Mouse (Mus musculus): ENCODE results near the gene Gnl3l. TPM values are rescaled to one million over a fixed set of nuclear protein-coding genes. Genes with fewer than 3 reads are reported as not detected.

Gnl3l gene
- total RNA-seq (2023): 10 to 100 TPM; 17.1 to 23.2 TPM

DNA sequence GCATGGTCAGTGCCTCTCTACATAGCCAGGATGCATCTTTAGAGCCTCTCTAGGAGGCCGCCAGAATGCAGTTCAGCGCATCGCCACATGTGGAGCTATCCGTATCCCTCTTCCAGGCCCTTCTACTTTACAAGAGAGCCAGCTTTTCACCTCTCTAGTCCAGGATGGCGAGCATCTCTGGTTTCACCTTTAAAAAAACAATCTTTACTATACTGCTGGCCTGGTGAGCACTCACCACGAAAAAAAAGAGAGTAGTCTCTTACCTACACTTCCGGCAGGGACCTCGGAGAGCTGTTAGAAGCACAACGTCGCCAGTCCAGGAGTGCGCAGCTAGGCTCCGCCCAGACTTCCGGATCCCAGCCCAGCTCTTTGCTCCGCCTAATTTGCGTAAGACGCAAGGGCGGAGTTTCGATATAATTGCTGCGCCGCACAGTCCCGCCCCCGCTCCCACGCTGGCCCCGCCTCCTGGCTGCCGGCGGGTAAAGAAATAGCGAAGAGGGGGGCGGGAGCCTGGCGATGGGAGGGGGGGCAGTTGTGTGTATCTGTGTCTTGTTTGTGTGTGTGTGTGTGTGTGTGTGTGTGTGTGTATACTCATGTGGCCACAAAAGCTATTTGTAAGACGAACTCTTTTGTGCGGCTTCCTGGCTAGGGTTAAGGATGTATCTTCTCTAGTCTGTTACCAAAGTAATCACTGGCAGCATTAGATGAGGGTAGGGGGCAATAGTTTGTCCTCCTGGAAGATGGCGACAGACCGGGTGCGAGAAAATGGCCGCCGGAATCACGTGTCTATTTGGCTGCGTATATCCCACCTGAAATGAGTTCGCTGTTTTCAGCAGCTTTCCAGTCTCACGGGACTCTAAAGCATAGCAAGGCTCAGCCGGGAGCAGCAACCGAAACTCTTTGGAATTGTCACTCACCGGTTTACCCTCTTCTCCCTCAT, at the start of gene Gnl3l:
Gnl3l (minus strand) TSS at position 385 of the 940 bp plus-strand sequence.

DNA sequence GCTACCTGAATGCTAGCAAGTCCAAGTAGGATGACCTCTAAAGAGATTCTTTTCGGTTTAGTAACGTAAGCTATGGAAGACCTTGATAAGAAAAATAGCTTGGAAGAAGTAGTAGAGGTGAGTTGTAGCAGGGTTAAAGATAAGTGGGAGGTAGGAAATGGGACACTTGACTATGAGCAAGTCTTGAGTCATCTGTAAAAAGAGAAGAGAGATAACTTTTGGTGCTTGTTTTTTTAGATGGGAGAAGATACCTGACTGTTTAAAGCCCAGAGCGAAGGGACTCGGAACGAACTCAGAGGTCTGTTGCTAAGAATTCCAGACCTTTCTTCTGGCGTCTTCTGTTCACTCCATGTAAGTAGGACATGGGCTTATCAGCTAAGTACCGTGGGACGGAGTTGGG, 28.7 kb upstream of the Gnl3l start, which contains the start of gene Fgd1:
Fgd1 (plus strand) TSS at position 301 of the 400 bp plus-strand sequence.

Other genes with a start within 250 kb of the Gnl3l start
- gene Maged2, start 203.0 kb downstream of the Gnl3l start, total RNA-seq (2023): 1 to 10 TPM; 1.9 to 2.2 TPM
- gene Fgd1, start 28.8 kb upstream of the Gnl3l start, total RNA-seq (2023): under 1 TPM; 0.21 to 0.34 TPM
- 10 to 100 TPM; 10.5 to 15.3 TPM for gene Tsr2, start 79.2 kb upstream of the Gnl3l start, total RNA-seq (2023)
- not detected for gene Wnk3, start 180.8 kb upstream of the Gnl3l start, total RNA-seq (2023)